Mouse (Mus musculus) adrenal gland (tissue): ENCODE measurements around the gene Dlg2.

Experiments used
- intact Hi-C: fragments of 180-260 bp; cut with DNase I; formaldehyde crosslinking; loops from one replicate; pipeline ENCODE4 v1.15.1; 2025

Dlg2 gene

DNA sequence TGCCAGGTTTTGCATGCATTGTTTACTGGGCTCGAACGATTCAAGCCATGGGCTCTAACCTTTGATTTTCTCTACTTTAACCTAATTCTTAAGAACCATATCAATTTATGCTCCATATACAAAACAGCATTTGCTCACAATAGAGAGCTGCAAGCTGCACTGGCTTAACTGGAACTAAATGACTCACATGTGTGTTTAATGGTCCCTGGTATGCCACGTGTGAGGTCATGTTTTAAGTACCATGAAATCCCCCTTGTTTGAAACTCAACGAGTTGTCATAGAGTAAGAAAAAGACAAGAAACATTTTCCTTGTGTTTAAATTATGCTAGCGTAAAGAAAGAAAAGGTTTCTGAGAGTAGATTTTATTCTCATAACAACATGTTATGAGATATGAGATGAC, 1772.1 kb downstream of the Dlg2 start:
- intact Hi-C loops: no loop called here

DNA sequence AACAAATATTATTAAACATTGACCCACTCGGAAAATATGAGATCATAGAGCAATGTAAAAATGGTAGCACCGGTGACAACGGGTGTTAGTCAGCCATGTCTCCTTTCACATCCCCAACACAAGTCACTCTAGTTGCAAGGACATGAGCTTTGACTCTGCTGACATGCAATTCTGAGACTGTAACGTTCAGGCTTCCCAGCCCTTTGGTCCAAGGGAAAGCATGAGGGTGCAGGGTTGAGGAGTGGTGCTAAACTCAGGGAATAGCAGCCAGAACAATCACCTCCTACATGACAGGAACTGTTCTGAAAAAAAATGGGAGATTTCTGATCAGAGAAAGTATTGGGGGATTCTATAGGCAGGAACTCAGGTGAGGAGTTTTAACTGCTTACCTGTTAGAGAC, 1781.7 kb downstream of the Dlg2 start:
- intact Hi-C loops: no loop called here

- intact Hi-C loops: no loop called here
Measured at GRCm38 (mm10) chr7:92258701-92259100, 1782.2 kb downstream of the Dlg2 start.

GRCm38 (mm10) chr7:92264325-92264724, 1787.9 kb downstream of the Dlg2 start:
- intact Hi-C loops: no loop called here

DNA sequence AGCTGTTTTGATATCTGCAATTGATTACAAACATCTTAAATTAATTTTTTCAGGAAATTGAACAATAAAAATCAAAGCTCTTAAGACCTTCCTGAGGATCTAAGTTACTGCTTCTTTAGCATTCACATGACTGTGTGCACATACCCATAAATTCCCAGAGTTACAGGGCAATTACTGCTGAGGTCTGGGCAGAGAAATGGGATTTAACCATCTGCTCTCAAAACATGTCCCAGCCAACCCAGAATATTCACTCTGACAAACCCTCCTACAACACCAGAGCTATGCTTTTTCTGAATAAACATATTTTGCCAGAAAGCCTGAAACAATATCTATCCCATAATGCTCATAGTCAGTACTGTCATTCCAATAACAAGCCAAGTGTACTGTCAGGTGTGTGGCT, 1788.5 kb downstream of the Dlg2 start:
- intact Hi-C loops: no loop called here

DNA sequence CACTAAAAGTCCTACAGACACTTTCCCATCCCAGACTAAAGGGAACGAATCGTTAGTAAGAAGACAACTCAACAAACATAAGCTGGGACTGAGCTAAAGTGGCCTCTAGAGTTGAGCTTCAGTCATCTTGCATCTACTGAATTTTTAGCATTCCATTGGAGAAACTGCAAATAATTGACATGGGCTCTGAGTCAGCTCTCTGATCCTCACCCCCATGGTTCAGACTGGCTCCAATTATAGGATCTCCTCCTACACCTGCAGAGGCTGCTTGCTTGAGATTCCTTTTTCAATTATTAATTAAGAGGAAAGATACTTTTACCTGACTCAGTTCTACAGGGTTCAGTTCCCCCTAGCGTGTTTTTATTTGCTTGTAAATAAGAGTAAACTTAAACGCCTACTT, 1798.9 kb downstream of the Dlg2 start:
- intact Hi-C loops: no loop called here

DNA sequence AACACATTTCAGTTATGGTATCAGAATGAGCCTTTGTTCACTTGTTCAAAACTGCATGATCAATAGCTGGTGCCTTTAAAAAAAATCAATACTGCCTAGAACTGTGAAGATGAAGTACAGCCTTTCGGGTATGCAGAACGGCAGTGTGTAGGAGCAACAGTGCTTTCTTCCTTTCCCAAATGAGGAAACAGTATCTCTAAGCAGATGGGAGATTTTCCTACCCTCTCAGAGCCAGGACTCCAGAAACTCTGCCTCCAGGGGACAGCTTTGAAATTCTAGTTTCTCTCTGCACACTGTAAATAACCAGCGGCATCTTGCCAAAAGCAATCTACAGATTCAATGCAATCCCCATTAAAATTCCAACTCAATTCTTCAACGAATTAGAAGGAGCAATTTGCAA, 1801.2 kb downstream of the Dlg2 start:
- intact Hi-C loops: no loop called here

DNA sequence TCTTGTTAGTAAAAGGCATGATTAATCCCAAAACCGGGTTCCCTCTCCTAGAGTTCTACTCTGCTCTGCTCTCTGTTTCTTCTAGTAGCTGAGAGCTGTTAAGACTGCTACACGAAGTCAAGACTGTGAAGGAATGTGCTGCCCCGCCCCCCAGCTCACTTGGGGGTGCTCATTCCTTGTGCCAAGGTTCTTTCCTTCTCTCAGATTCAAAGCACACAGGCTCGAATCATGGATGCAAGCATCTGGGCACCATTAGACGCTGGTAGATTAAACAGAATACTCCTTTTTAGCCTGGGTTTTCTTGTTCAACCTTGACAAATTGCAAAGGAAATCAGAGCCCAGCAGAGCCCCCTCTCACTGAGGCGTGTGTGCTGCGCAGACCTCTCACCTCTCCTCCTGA, 1804.5 kb downstream of the Dlg2 start:
- intact Hi-C loops: no loop called here

GRCm38 (mm10) chr7:92287058-92287457, 1810.6 kb downstream of the Dlg2 start:
- intact Hi-C loops: no loop called here

DNA sequence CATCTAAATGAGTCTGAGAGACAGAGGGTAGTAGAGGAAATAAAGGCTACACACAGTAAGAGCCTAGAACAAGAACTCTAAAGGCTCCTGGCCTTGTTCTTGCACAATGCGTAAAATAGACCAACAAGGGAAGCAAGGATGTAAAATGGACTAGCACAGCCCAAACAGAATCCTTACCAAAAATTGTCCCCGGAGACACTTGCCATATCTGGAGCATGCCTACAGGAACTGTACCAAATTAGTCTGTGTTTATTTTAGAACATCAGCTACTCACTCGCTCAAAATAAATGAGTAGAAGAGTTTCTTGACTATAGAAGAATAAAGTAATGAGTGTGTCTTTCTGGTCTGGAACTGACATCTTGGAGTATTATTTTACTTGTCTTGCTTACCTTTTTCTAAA, 1812.3 kb downstream of the Dlg2 start:
- intact Hi-C loops: no loop called here

DNA sequence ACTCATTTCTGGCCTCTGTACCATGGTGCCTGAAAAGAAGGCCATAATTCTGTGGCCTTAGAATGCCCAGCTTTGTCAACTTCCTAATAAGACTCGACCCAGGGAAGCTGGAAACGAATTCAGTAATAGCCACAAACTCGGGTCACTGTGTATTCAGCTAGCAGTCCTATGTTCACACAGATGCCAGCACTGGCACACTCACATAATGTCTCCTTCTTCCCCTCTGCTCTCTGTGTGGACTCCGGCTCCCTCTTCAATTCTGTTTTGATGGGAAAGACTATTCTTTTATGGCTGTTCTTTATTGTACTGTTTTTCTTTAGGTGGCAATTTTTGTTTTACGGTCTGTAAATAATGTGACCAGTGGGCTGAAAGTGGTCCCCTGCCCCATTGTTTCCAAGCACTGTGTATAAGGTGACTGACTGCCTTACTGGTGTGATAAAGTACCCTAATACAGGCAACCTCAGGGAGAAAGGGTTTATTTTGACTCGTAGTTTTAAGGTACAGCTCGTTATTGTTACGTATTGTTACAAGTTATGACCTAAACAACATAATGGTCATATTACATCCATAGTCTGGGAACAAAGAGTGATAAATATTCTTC, 1816.5 kb downstream of the Dlg2 start:
- intact Hi-C loops: no loop called here

GRCm38 (mm10) chr7:92301046-92301445, 1824.6 kb downstream of the Dlg2 start:
- intact Hi-C loops: no loop called here

DNA sequence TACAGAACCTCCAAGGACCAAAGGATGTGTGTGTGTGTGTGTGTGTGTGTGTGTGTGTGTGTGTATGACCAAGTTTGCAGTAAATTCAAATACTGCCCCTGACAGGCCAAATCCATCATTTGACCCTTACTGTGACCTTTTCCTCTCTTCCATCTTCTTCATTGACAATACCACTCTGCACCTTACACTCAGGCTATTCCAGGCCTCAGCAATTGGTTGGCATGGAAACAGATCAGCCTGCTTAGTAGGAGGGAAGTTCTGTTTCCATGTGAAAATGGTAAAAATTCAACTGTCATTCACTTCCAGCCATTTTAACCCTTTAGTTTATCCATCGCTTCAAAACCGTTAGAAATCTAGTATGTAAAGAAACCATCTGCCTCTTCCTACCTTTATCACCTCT, 1831.2 kb downstream of the Dlg2 start:
- intact Hi-C loops: no loop called here

DNA sequence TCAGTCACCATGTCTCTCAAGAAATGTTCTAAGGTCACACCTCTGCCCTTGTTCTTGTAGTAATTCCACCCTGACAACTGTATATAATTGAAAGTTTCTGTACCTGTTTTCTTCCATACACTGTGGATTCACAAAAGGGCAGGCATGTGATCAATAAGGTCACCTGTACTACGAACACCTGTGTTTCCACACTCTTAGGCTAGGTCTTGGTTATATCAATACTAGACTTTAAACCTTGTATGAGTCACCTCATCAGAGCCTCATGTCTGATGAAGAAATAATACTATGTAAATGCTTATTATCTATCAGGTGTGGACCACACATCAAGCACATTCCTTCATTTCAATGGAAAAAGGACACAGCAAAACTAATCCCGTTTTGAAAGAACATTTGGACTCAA, 1831.7 kb downstream of the Dlg2 start:
- intact Hi-C loops: no loop called here

GRCm38 (mm10) chr7:92316389-92316788, 1839.9 kb downstream of the Dlg2 start:
- intact Hi-C loops: no loop called here

DNA sequence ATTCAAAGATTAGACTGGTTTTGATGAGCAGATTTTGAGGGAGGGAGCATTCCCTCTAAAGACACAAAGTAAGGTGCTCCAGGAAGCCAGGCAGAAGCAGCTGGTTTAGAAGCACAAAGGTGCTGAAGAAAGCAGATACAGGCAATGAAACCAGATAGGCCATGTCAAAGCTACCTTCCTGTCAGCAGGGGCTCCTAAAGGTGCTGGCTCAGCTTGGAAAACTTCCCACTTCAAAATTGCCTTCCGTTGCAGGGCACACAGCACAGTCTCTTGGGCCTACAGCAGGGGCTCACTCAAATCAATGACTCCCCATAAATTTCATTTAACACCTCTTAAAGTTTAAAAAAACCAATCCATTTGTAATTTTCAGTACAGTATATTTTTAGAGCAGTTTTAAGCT, 1843.0 kb downstream of the Dlg2 start:
- intact Hi-C loops: no loop called here

GRCm38 (mm10) chr7:92320181-92320580, 1843.7 kb downstream of the Dlg2 start:
- intact Hi-C loops: loop anchor here (5.0 to 10.0 kb wide), 2 partner anchors 205 to 213 kb away; no protein-coding TSS in a partner anchor

- intact Hi-C loops: loop anchor here (5.0 to 10.0 kb wide), 2 partner anchors 203 to 214 kb away; no protein-coding TSS in a partner anchor
Measured at GRCm38 (mm10) chr7:92321786-92322185, 1845.3 kb downstream of the Dlg2 start.

GRCm38 (mm10) chr7:92322342-92323069, 1846.0 kb downstream of the Dlg2 start:
- intact Hi-C loops: loop anchor here (5.0 to 10.0 kb wide), 2 partner anchors 202 to 215 kb away; no protein-coding TSS in a partner anchor

DNA sequence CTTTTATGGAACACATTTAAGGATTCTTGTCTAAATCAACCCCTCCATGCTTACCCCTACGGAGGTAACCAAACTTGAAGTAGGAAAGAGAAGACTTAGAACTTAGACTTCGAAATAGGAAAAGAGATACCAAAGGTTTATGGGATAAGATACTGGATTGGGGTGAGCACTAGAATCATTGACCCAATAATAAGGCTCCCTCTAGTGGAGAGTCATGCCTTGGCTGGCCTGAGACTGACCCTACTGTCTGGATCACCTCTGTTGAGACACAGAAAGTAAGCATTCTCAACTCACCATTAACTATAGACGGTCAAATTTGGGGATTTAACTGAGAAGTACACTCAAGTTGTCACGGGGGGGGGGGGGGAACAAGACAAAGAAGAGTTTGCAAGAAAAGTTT, 1847.2 kb downstream of the Dlg2 start:
- intact Hi-C loops: loop anchor here (5.0 to 10.0 kb wide), 2 partner anchors 201 to 216 kb away; no protein-coding TSS in a partner anchor

DNA sequence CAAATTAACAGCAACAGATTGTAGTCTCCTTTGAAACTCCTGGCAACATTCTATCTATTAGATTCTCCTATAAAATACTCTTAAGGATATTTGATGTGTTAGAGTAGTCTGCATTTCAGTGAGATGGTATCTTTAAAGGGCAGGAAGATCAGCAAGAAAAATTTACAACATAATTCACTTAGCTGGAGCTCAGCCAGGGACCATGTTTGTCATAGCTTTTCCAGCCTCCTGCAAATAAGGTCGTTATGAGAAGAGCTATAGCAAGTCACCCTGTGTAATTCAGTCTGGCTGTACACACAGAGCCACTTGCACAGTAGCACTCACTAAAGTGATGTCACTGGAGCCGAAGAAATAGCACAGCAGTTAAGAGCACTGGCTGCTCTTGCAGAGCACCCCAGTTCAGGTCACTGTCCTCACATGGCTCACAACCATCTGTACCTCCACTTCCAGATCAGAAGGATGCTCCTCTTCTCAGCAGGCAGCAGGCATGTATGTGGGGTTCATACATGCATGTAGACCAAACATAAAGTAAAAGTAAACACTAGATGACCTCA, 1850.9 kb downstream of the Dlg2 start:
- intact Hi-C loops: loop anchor here (10.0 kb wide), 1 partner anchor 197 kb away; no protein-coding TSS in a partner anchor

DNA sequence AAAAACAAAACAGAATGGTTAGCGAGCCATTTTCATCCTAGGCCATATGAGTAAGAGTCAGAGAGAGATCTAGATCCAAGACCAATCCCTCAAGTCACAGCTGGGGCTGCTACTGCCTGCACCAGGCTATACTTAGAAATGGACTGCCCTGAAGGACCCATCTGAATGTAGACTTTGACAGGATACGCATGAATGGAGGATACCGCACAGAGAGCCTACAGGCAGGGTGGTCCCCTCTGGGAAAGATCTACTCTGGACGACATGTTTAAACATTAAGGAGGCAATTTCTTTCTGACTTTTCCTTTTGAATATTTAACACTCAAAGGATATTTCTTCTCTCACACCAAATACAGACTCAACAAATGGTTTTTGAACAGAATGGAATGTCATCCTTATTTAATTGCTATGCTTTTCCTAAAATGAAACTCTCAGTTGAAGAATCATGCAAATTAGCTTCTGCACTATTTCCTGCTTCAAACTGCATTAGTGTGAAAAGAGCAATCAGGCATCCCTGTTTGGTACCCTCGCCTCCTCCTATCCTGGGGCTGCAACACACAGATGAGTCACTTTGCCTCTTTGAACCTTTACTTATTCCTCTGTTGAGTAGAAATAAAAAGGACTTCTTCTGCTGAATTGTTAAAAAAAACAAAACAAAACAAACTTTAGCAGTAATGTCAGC, 1856.9 kb downstream of the Dlg2 start:
- intact Hi-C loops: no loop called here
